Mouse (Mus musculus): ENCODE results near the gene Fam163a. TPM values are rescaled to one million over a fixed set of nuclear protein-coding genes. Genes with fewer than 3 reads are reported as not detected.
A peak's percentile ranks its signal among the peaks of the same experiment; 100 is the strongest.

Fam163a gene
- polyA plus RNA-seq, 1 experiment from 2014 or later = 4.4 TPM

- ATAC-seq = no peak
- Histone ChIP-seq H3K4me3 (ENCODE audit: low read length) (no peak overlapping the region), H3K9me3 (ENCODE audit: control insufficient read depth, low read length) (no peaks in the 10 kb centered on the region), H3K4me1 (ENCODE audit: control insufficient read depth, insufficient read depth, low read length) (0 out of 2 replicates have a peak, but pooled peaks cover 4% of the 10 kb centered on the region), H3K27me3 (replicated peaks; ENCODE audit: control insufficient read depth, insufficient read depth, low read length) (no peaks in the 10 kb centered on the region), H3K9ac (ENCODE audit: low read depth, low read length) (no peak overlapping the region), H3K27ac (ENCODE audit: low read length) (no peak overlapping the region), H3K36me3 (ENCODE audit: control insufficient read depth, insufficient read depth, low read length) (no peaks in the 10 kb centered on the region), H3K4me2 (ENCODE audit: low read depth, low read length) (no peak overlapping the region)
- WGBS = 49% methylated on average over 3 of the region's 3 CpGs
These were observed 127.2 kb downstream of the Fam163a start for GRCm38 (mm10) chr1:156077655-156078054.

- no peak overlapping the region for H3K9ac ChIP-seq (ENCODE audit: low read depth, low read length)
- WGBS = 56% methylated on average over 4 of the region's 4 CpGs
- 0 out of 2 replicates have a peak, but pooled peaks cover 4% of the 10 kb centered on the region for H3K4me1 ChIP-seq (ENCODE audit: control insufficient read depth, insufficient read depth, low read length)
- no peaks in the 10 kb centered on the region for H3K27me3 ChIP-seq (replicated peaks; ENCODE audit: control insufficient read depth, insufficient read depth, low read length)
- no peak overlapping the region for H3K27ac ChIP-seq (ENCODE audit: low read length)
- no peak overlapping the region for H3K4me2 ChIP-seq (ENCODE audit: low read depth, low read length)
- H3K36me3 ChIP-seq (ENCODE audit: control insufficient read depth, insufficient read depth, low read length) = no peaks in the 10 kb centered on the region
- H3K9me3 ChIP-seq (ENCODE audit: control insufficient read depth, low read length) = no peaks in the 10 kb centered on the region
- no peak overlapping the region for H3K4me3 ChIP-seq (ENCODE audit: low read length)
- ATAC-seq = no peak
These were observed 128.4 kb downstream of the Fam163a start for GRCm38 (mm10) chr1:156076474-156076873.

GRCm38 (mm10) chr1:156074575-156074974 lies 130.3 kb downstream of the Fam163a start:
- Histone ChIP-seq H3K4me3 (ENCODE audit: low read length) (no peak overlapping the region), H3K4me2 (ENCODE audit: low read depth, low read length) (no peak overlapping the region), H3K9me3 (ENCODE audit: control insufficient read depth, low read length) (no peaks in the 10 kb centered on the region), H3K4me1 (ENCODE audit: control insufficient read depth, insufficient read depth, low read length) (0 out of 2 replicates have a peak, but pooled peaks cover 4% of the 10 kb centered on the region), H3K27ac (ENCODE audit: low read length) (no peak overlapping the region), H3K9ac (ENCODE audit: low read depth, low read length) (no peak overlapping the region), H3K27me3 (replicated peaks; ENCODE audit: control insufficient read depth, insufficient read depth, low read length) (no peaks in the 10 kb centered on the region), H3K36me3 (ENCODE audit: control insufficient read depth, insufficient read depth, low read length) (no peaks in the 10 kb centered on the region)
- WGBS = 51% methylated on average over 8 of the region's 8 CpGs
- ATAC-seq = 0 out of 2 replicates have a peak, but pooled peaks have one; percentile 12

- no peak overlapping the region for H3K9ac ChIP-seq (ENCODE audit: low read depth, low read length)
- no peaks in the 10 kb centered on the region for H3K36me3 ChIP-seq (ENCODE audit: control insufficient read depth, insufficient read depth, low read length)
- H3K4me3 ChIP-seq (ENCODE audit: low read length) = no peak overlapping the region
- H3K27ac ChIP-seq (ENCODE audit: low read length) = no peak overlapping the region
- no peaks in the 10 kb centered on the region for H3K27me3 ChIP-seq (replicated peaks; ENCODE audit: control insufficient read depth, insufficient read depth, low read length)
- WGBS = 58% methylated on average over 15 of the region's 15 CpGs
- H3K4me1 ChIP-seq (ENCODE audit: control insufficient read depth, insufficient read depth, low read length) = 0 out of 2 replicates have a peak, but pooled peaks cover 4% of the 10 kb centered on the region
- no peaks in the 10 kb centered on the region for H3K9me3 ChIP-seq (ENCODE audit: control insufficient read depth, low read length)
- H3K4me2 ChIP-seq (ENCODE audit: low read depth, low read length) = no peak overlapping the region
- ATAC-seq = peak; percentile 31; the same call in 1 of the 2 replicates
These were observed 131.5 kb downstream of the Fam163a start for GRCm38 (mm10) chr1:156073169-156073821.

GRCm38 (mm10) chr1:156070106-156070505 lies 134.7 kb downstream of the Fam163a start:
- WGBS = 76% methylated on average over 14 of the region's 14 CpGs
- Histone ChIP-seq H3K36me3 (ENCODE audit: control insufficient read depth, insufficient read depth, low read length) (peaks cover 2% of the 10 kb centered on the region; the same call in 1 of the 2 replicates), H3K27ac (ENCODE audit: low read length) (no peak overlapping the region), H3K4me1 (ENCODE audit: control insufficient read depth, insufficient read depth, low read length) (0 out of 2 replicates have a peak, but pooled peaks cover 4% of the 10 kb centered on the region), H3K27me3 (replicated peaks; ENCODE audit: control insufficient read depth, insufficient read depth, low read length) (no peaks in the 10 kb centered on the region), H3K4me2 (ENCODE audit: low read depth, low read length) (no peak overlapping the region), H3K4me3 (ENCODE audit: low read length) (no peak overlapping the region), H3K9me3 (ENCODE audit: control insufficient read depth, low read length) (no peaks in the 10 kb centered on the region), H3K9ac (ENCODE audit: low read depth, low read length) (no peak overlapping the region)
- ATAC-seq = 0 out of 2 replicates have a peak, but pooled peaks have one; percentile 27

GRCm38 (mm10) chr1:156066133-156066532 lies 138.7 kb downstream of the Fam163a start:
- Histone ChIP-seq H3K4me1 (ENCODE audit: control insufficient read depth, insufficient read depth, low read length) (no peaks in the 10 kb centered on the region), H3K36me3 (ENCODE audit: control insufficient read depth, insufficient read depth, low read length) (peaks cover 21% of the 10 kb centered on the region), H3K4me2 (ENCODE audit: low read depth, low read length) (no peak overlapping the region), H3K27me3 (replicated peaks; ENCODE audit: control insufficient read depth, insufficient read depth, low read length) (no peaks in the 10 kb centered on the region), H3K9me3 (ENCODE audit: control insufficient read depth, low read length) (no peaks in the 10 kb centered on the region), H3K27ac (ENCODE audit: low read length) (no peak overlapping the region), H3K9ac (ENCODE audit: low read depth, low read length) (no peak overlapping the region), H3K4me3 (ENCODE audit: low read length) (no peak overlapping the region)
- 53% methylated on average over 3 of the region's 3 CpGs for WGBS
- ATAC-seq = no peak

- no peak for ATAC-seq
- no peaks in the 10 kb centered on the region for H3K4me1 ChIP-seq (ENCODE audit: control insufficient read depth, insufficient read depth, low read length)
- H3K36me3 ChIP-seq (ENCODE audit: control insufficient read depth, insufficient read depth, low read length) = peaks cover 24% of the 10 kb centered on the region
- no peak overlapping the region for H3K4me2 ChIP-seq (ENCODE audit: low read depth, low read length)
- no peaks in the 10 kb centered on the region for H3K9me3 ChIP-seq (ENCODE audit: control insufficient read depth, low read length)
- no peaks in the 10 kb centered on the region for H3K27me3 ChIP-seq (replicated peaks; ENCODE audit: control insufficient read depth, insufficient read depth, low read length)
- no peak overlapping the region for H3K4me3 ChIP-seq (ENCODE audit: low read length)
- H3K27ac ChIP-seq (ENCODE audit: low read length) = no peak overlapping the region
- 82% methylated on average over 4 of the region's 4 CpGs for WGBS
- no peak overlapping the region for H3K9ac ChIP-seq (ENCODE audit: low read depth, low read length)
These were observed 142.6 kb downstream of the Fam163a start for GRCm38 (mm10) chr1:156062193-156062592.

- WGBS = 79% methylated on average over 2 of the region's 2 CpGs
- no peak overlapping the region for H3K9ac ChIP-seq (ENCODE audit: low read depth, low read length)
- no peak overlapping the region for H3K4me2 ChIP-seq (ENCODE audit: low read depth, low read length)
- no peaks in the 10 kb centered on the region for H3K4me1 ChIP-seq (ENCODE audit: control insufficient read depth, insufficient read depth, low read length)
- ATAC-seq = no peak
- no peak overlapping the region for H3K27ac ChIP-seq (ENCODE audit: low read length)
- H3K27me3 ChIP-seq (replicated peaks; ENCODE audit: control insufficient read depth, insufficient read depth, low read length) = no peaks in the 10 kb centered on the region
- H3K4me3 ChIP-seq (ENCODE audit: low read length) = no peak overlapping the region
- no peaks in the 10 kb centered on the region for H3K9me3 ChIP-seq (ENCODE audit: control insufficient read depth, low read length)
- H3K36me3 ChIP-seq (ENCODE audit: control insufficient read depth, insufficient read depth, low read length) = peaks cover 17% of the 10 kb centered on the region
These were observed 146.6 kb downstream of the Fam163a start for GRCm38 (mm10) chr1:156058207-156058606.

GRCm38 (mm10) chr1:156046688-156047087 lies 158.1 kb downstream of the Fam163a start:
- no peak overlapping the region for H3K9ac ChIP-seq (ENCODE audit: low read depth, low read length)
- H3K4me1 ChIP-seq (ENCODE audit: control insufficient read depth, insufficient read depth, low read length) = peaks cover 24% of the 10 kb centered on the region
- H3K27me3 ChIP-seq (replicated peaks; ENCODE audit: control insufficient read depth, insufficient read depth, low read length) = no peaks in the 10 kb centered on the region
- no peaks in the 10 kb centered on the region for H3K9me3 ChIP-seq (ENCODE audit: control insufficient read depth, low read length)
- H3K4me3 ChIP-seq (ENCODE audit: low read length) = no peak overlapping the region
- ATAC-seq = no peak
- H3K4me2 ChIP-seq (ENCODE audit: low read depth, low read length) = no peak overlapping the region
- peaks cover 10% of the 10 kb centered on the region for H3K36me3 ChIP-seq (ENCODE audit: control insufficient read depth, insufficient read depth, low read length)
- 83% methylated on average over 3 of the region's 3 CpGs for WGBS
- H3K27ac ChIP-seq (ENCODE audit: low read length) = no peak overlapping the region

Data from intestine, embryonic 16.5 days (tissue).